Mouse (Mus musculus): ENCODE data around the gene Jag1. TPM values are rescaled to one million over a fixed set of nuclear protein-coding genes. Genes with fewer than 3 reads are reported as not detected.

Gene Jag1
- polyA plus RNA-seq, 1 experiment from 2014 or later: 15.0 TPM

DNA sequence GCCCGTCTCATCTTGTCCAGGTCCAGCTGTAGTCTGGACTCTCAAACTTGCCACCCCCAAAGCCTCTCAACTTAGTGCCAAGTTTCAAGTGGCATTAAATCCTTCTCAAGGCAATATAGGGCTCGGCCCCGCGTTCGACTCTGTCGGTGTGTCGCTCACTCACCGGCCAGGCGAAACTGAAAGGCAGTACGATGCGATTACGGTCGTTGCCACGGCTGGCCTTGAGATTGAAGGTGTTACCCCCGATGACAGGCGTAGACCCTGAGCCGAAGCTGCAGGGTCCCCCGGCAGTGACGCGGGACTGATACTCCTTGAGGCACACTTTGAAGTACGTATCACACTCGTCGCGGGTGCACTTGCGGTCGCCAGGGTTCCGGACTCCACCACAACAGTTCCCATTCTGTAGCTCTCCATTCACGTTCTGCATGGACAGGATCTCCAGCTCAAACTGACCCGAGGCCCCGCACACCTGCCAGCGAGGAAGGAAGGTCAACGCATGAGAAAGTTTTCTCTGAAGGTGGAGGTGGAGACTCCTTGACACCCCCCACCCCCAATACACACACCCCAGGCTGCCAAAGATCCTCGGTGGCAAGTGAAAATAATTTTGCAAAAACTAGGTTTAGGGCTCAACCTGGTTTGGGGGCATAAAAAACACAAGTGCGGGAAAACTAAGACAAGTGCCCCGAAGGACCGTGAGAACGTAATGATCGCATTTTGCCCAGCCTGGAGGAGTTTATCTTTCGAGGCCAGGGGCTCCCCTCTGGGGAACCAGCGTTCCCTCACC lies 1.0 kb downstream of the Jag1 start:
- Histone ChIP-seq H3K4me2 (peak overlapping the region; percentile 97), H3K27ac (peak overlapping the region; percentile 99), H3K4me1 (peaks cover 28% of the 10 kb centered on the region), H3K4me3 (peak overlapping the region; percentile 93), H3K27me3 (no peaks in the 10 kb centered on the region), H3K9me3 (no peaks in the 10 kb centered on the region), H3K9ac (peak overlapping the region; percentile 73), H3K36me3 (no peaks in the 10 kb centered on the region)
- WGBS: under 1% methylated on average over 40 of the region's 40 CpGs
- no peak for ATAC-seq (ENCODE audit: borderline replicate concordance, extremely low read depth, low FRiP score, low TSS enrichment)

DNA sequence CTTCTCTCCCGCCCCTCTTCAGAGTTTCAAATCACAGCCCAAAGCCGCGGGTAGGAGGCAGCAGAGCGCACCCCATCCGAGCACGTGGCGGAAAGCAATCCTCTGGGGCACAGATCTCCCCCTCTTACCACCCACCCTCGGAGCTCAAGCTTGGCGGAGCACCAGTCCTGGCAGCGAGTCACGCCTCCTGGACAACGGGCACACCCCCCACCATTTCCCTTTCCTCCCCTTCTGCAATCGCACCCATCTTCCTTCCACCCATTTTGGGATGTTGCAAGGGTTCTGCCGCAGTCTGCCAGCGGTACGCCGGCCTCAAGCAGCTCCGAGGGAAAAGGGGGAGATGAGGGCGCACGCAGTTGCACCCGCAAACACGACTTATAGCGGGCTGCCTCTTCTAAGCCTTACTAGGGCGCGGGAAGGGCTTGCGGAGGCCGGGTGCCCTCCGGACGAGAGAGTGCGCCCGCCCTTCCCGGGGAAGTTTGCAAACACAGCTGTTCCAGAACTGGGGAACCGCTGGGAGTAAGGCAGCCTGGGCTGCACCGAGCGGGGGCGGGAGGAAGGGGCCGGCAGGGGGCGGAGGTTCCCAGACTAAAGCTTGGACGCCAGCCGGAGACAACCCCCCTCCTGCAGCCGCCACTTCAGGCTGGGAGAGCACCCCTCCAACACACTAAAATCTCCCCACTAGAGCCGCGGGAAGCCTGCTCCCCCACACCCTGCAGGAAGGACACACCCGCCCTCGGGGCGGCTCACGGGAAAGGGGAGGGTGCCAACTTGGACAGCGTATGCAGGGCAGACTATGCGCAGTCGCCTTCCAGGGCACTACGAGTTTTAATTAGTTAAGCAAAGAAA lies 2.0 kb downstream of the Jag1 start:
- Histone ChIP-seq H3K4me2 (peak overlapping the region; percentile 97), H3K36me3 (no peaks in the 10 kb centered on the region), H3K27me3 (no peaks in the 10 kb centered on the region), H3K4me1 (peaks cover 36% of the 10 kb centered on the region), H3K27ac (peak overlapping the region; percentile 92), H3K9me3 (no peaks in the 10 kb centered on the region), H3K9ac (peak overlapping the region; percentile 73), H3K4me3 (peak overlapping the region; percentile 93)
- WGBS: under 1% methylated on average over 51 of the region's 51 CpGs
- peak; percentile 59 for ATAC-seq (ENCODE audit: borderline replicate concordance, extremely low read depth, low FRiP score, low TSS enrichment)

DNA sequence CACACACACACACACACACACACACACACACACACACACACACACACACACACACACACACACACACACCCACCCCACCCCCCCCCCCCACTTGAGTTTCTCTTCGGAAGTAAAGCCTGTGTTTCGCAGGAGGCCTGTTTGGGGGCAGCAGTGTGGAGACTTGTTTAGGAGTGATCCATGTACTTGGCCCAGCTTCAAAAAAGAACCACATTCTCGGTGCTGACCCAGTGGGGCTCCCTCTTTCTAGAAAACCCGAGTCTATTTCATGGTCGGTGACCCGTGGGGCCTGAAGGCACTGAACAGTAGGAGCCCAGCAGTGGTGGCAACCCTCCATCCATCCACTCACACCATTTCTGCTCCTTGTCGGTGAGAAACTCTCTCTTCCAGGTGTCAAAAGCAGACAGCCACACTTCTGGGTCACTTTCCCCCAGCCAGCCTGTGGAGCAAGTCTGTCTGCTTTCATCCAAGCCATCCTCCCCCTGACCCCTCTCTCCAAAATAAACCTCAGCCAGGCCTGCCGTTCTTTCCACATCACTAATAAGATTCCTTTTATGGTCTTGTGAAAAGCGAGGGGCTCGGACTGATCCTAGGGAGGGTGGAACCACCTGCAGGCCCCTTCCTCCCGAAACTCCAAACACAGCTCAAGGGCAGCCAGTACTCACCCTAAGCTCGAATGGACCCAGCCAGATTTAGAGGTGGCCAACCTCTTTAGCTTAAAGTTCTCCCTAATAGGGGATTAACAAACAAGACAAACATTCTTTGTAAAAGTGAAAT lies 3.0 kb downstream of the Jag1 start:
- no peak for ATAC-seq (ENCODE audit: borderline replicate concordance, extremely low read depth, low FRiP score, low TSS enrichment)
- Histone ChIP-seq H3K4me2 (peak overlapping the region; percentile 97), H3K27ac (peak overlapping the region; percentile 92), H3K9ac (peak overlapping the region; percentile 73; the same call in 1 of the 2 replicates), H3K4me3 (peak overlapping the region; percentile 93), H3K36me3 (no peaks in the 10 kb centered on the region), H3K27me3 (no peaks in the 10 kb centered on the region), H3K4me1 (peaks cover 41% of the 10 kb centered on the region), H3K9me3 (no peaks in the 10 kb centered on the region)
- 14% methylated on average over 12 of the region's 12 CpGs for WGBS

DNA sequence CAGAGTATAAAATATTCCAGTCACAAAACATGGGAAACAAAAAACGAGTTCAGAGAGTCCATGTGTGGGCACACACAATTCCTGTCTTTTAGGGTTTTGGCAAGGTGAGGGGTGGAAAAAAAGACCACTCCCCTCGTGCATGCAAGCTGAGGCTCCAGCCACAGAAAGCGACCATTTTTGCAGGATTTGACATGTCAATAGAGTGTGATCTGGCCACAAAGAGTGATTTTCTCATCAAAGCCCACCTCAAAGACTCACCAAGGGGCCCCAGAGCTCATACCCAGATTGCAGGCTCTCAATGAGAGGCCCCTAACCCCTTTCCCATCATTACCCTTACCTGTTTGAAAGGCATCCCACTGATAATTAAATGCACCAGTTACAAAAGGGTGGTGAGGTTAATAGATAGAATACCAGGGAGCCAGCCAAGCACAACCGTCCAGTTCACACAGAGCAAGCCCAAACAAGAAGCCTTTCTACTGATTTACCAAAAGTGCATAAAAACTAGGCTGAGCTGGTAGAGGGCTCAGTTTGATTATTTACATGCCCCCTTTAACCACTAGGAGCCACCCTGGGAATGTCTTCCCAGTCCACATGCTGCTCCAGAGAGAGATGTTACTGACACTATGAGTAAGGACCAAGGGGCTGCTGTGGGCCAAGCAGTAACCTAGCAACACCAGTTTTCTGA lies 6.1 kb downstream of the Jag1 start:
- ATAC-seq (ENCODE audit: borderline replicate concordance, extremely low read depth, low FRiP score, low TSS enrichment): no peak
- no peak overlapping the region; the same call in 1 of the 2 replicates for H3K4me2 ChIP-seq
- 57% methylated on average over 4 of the region's 4 CpGs for WGBS

DNA sequence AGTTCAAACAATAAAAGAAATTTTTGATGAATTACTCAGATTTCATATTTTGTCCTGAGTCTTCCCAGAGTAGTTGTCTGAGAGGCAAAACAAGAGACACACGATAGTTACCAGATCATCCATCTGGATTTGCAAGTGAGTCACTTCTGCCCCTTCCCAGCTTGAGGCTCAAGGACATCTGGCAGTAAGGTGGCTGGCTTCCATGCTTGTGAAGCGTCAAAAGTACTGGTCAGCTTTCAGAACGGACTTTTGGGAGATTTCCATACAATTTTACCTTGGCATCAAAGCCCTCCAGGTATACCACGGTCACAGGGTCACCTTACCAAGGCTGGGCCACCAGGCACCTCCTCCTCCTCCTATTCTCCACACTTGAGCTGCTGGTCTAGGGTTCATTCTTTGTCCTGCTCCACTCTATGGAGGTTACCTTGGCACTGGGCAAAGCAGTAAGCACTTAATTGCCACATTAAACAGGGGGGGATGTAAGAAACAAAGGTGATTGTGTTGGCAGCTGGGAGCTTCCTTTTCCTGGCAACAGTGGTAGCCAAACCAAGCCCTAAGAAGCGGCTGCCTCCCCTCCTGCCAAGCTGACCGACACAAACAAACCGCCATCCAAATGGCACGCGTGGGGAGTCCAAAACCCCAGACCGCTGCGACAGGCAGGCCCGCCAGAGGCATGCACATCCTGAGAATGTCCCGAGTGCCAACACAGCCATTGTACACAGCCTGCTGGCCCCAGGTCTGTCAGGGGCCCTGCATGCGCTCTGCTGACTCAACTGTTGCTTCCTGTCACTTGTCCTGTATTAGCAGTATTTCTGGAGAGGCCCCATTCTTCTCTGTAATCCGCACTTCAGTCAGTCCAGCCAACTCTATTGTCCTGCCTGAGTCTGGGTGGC lies 6.9 kb downstream of the Jag1 start:
- no peak overlapping the region for H3K4me3 ChIP-seq
- no peak for ATAC-seq (ENCODE audit: borderline replicate concordance, extremely low read depth, low FRiP score, low TSS enrichment)
- H3K27ac ChIP-seq: 0 out of 2 replicates have a peak overlapping the region, but pooled peaks have one; percentile 33
- no peaks in the 10 kb centered on the region for H3K27me3 ChIP-seq
- no peak overlapping the region for H3K9ac ChIP-seq
- H3K9me3 ChIP-seq: no peaks in the 10 kb centered on the region
- 64% methylated on average over 15 of the region's 15 CpGs for WGBS
- H3K4me1 ChIP-seq: peaks cover 45% of the 10 kb centered on the region
- no peak overlapping the region; the same call in 1 of the 2 replicates for H3K4me2 ChIP-seq
- H3K36me3 ChIP-seq: peaks cover 10% of the 10 kb centered on the region; the same call in 1 of the 2 replicates

More for the DNA sequence above, 6.1 kb downstream of the Jag1 start:
- peak overlapping the region; percentile 33; the same call in 1 of the 2 replicates for H3K27ac ChIP-seq
- no peak overlapping the region for H3K9ac ChIP-seq
- H3K9me3 ChIP-seq: no peaks in the 10 kb centered on the region
- peaks cover 45% of the 10 kb centered on the region for H3K4me1 ChIP-seq
- H3K4me3 ChIP-seq: no peak overlapping the region
- peaks cover 4% of the 10 kb centered on the region; the same call in 1 of the 2 replicates for H3K36me3 ChIP-seq
- H3K27me3 ChIP-seq: no peaks in the 10 kb centered on the region

DNA sequence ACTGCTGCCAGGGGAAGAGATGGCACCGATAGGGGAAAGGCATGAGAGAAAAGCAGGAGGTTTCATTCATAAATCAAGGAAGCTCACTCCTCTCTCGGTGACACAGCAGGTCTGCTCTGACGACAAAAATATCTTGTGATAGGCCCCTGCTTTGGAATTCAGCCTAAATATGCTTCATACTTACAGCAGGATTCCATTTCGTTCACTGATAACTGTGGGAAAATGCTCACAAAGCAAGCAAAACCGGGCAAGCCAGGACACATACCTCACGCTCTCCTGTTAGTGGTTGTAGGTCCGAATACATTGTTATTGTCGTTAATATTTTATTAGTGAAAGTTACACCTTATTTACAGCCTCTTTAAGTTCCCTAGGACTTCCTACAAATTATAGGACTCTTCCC lies 8.5 kb downstream of the Jag1 start:
- Histone ChIP-seq H3K27me3 (no peaks in the 10 kb centered on the region), H3K4me2 (no peak overlapping the region), H3K36me3 (peaks cover 11% of the 10 kb centered on the region; the same call in 1 of the 2 replicates), H3K4me3 (no peak overlapping the region), H3K27ac (0 out of 2 replicates have a peak overlapping the region, but pooled peaks have one; percentile 13), H3K4me1 (peaks cover 37% of the 10 kb centered on the region), H3K9me3 (no peaks in the 10 kb centered on the region), H3K9ac (no peak overlapping the region)
- 44% methylated on average over 8 of the region's 8 CpGs for WGBS
- ATAC-seq (ENCODE audit: borderline replicate concordance, extremely low read depth, low FRiP score, low TSS enrichment): no peak

DNA sequence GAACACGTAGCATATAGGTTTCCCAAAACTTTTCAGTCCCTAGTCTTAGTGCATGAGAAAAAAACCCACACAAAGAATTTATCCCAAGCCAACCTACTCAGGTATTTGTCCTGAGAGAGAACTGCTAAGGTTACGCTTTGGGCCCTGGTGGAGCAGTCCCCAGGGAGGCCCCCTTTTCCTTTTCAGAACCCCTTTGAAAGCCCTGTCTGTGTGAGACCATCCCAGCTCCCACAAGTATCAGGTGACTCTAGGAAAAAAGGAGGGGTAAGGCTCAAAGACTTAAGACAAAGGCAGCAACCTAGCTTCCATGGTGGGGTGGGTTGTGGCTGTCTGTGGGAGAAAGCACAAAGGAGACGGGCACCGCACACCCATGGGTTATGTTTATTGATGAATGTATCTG lies 9.2 kb downstream of the Jag1 start:
- Histone ChIP-seq H3K4me2 (no peak overlapping the region), H3K4me3 (no peak overlapping the region), H3K27me3 (no peaks in the 10 kb centered on the region), H3K36me3 (peaks cover 11% of the 10 kb centered on the region; the same call in 1 of the 2 replicates), H3K27ac (no peak overlapping the region), H3K9me3 (no peaks in the 10 kb centered on the region), H3K9ac (no peak overlapping the region), H3K4me1 (peaks cover 30% of the 10 kb centered on the region)
- ATAC-seq (ENCODE audit: borderline replicate concordance, extremely low read depth, low FRiP score, low TSS enrichment): no peak
- WGBS: 78% methylated on average over 4 of the region's 4 CpGs

DNA sequence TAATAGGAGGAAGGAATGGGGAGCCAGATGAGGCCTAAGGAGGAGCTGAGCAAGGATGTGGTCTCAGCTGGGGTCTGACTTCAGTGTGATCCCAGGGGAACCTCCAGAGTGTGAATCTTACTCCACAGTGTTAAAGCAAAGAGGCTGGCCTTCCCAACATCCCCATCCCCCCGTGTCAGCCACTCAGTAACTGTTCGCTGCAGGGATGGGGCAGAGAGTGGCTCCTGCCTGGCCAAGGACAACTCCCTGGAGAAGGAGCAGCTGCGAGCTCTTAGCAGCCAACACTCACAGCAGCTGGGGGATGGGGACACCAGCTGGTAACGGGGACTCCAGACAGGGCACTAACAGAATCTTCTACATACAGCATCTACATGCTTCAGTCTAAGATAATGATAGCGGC lies 15.4 kb downstream of the Jag1 start:
- ATAC-seq (ENCODE audit: borderline replicate concordance, extremely low read depth, low FRiP score, low TSS enrichment): peak; percentile 61; the same call in 1 of the 2 replicates

DNA sequence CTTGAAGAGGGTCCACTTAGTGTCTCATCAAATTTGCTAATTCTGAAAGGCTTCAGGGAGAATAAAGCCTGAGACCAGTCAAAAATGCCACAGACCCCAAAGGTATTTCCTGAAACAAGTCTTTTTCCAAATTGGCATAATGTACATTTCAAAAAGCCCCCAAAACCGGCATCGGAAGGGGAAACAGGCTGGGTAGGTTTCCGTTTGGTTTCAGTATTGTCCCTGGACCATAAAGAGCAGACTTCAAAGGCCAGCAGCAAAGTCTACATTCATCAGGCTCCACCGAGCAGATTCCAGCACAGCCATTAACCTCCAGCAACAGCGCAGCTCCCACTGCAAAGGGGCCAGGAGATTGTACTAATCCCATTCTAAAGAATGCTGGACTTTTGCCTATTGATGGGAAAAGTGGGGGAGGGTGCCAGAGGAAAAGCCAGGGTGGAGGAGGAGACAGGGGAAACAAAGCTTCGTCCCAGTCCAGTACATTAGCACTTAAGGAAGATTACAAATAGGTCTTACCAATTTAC lies 17.2 kb downstream of the Jag1 start:
- Histone ChIP-seq H3K27me3 (no peaks in the 10 kb centered on the region), H3K4me2 (no peak overlapping the region), H3K4me1 (no peaks in the 10 kb centered on the region), H3K36me3 (peaks cover 15% of the 10 kb centered on the region; the same call in 1 of the 2 replicates), H3K9me3 (no peaks in the 10 kb centered on the region), H3K4me3 (no peak overlapping the region), H3K27ac (no peak overlapping the region), H3K9ac (no peak overlapping the region)
- 35% methylated on average over 6 of the region's 6 CpGs for WGBS
- no peak for ATAC-seq (ENCODE audit: borderline replicate concordance, extremely low read depth, low FRiP score, low TSS enrichment)

More for the DNA sequence above, 15.4 kb downstream of the Jag1 start:
- 37% methylated on average over 5 of the region's 5 CpGs for WGBS
- Histone ChIP-seq H3K4me2 (no peak overlapping the region), H3K4me1 (no peaks in the 10 kb centered on the region), H3K9me3 (no peaks in the 10 kb centered on the region), H3K9ac (no peak overlapping the region), H3K4me3 (no peak overlapping the region), H3K36me3 (peaks cover 12% of the 10 kb centered on the region), H3K27ac (no peak overlapping the region), H3K27me3 (no peaks in the 10 kb centered on the region)

Data from lung, embryonic 15.5 days (tissue).